Comparison of ENCODE assay signal across 9 mouse cellular contexts in genomic region chr11:3330566-3330965, GRCm38 (mm10). TPM values are rescaled to one million over a fixed set of nuclear protein-coding genes. Genes with fewer than 3 reads are reported as not detected.
DNase-seq lines count a peak whose midpoint lies in the region; ATAC-seq and TF ChIP-seq lines count a peak whose summit lies in the region.
"Had no signal": no experiment of that assay in that cellular context is flagged by ENCODE, and none has a peak within 500 bp of the region (broad histone marks: within the 10 kb centered on the region; RNA-seq: fewer than 3 reads in every experiment).

No protein-coding gene starts in this region.

- 0% methylated on average over 9 of the region's 9 CpGs for WGBS in forebrain, embryonic 16.5 days
- 5% methylated on average over 9 of the region's 9 CpGs for WGBS in liver, postnatal 0 days (ENCODE audit: insufficient replicate concordance)
- WGBS in neural tube, embryonic 13.5 days: 0% methylated on average over 9 of the region's 9 CpGs

- no peaks in the 10 kb centered on the region for H3K79me2 ChIP-seq in CH12.LX (replicated peaks; ENCODE audit: control insufficient read depth, extremely low read depth, insufficient read depth, poor library complexity, severe bottlenecking)

- DNase-seq in CH12.LX (ENCODE audit: extremely low read depth): peak; percentile 66
- peak; percentile 81 for DNase-seq in heart, postnatal 25 days (ENCODE audit: low spot score)
- peak; percentile 80 to 95 for DNase-seq in layer of hippocampus, adult 18-20 months (ENCODE audit: low spot score in 2 of 2)
- peak; percentile 74 for DNase-seq in liver, postnatal 0 days
- DNase-seq in telencephalon, adult 2 months (ENCODE audit: low read depth, low spot score): peak; percentile 92

- no peaks in the 10 kb centered on the region for H3K36me3 ChIP-seq in CH12.LX (replicated peaks in 1 of 2; ENCODE audit: control insufficient read depth in 1 of 2, insufficient read depth in 1 of 2, low read length in 1 of 2)
- H3K36me3 ChIP-seq in forebrain, embryonic 16.5 days (ENCODE audit: control insufficient read depth, insufficient read depth): peaks cover 7% of the 10 kb centered on the region; the same call in 1 of the 2 replicates
- no peaks in the 10 kb centered on the region for H3K36me3 ChIP-seq in liver, postnatal 0 days (replicated peaks; ENCODE audit: insufficient read depth, low read length)
- peaks cover 23% of the 10 kb centered on the region for H3K36me3 ChIP-seq in neural tube, embryonic 13.5 days

- H3K4me3 ChIP-seq in CH12.LX (replicated peaks in 1 of 3; ENCODE audit: low read depth in 2 of 3, low read length in 2 of 3, poor library complexity in 1 of 3): peak overlapping the region; percentile 19 to 45 (median 23)
- H3K4me3 ChIP-seq in forebrain, embryonic 16.5 days (replicated peaks; ENCODE audit: low read length): peak overlapping the region; percentile 59
- H3K4me3 ChIP-seq in liver, postnatal 0 days (ENCODE audit: low read depth, low read length): peak overlapping the region; percentile 52
- H3K4me3 ChIP-seq in neural tube, embryonic 13.5 days: peak overlapping the region; percentile 61
- H3K4me3 ChIP-seq: erythroblast, embryonic 14.5 days had no signal

- TF ChIP-seq EP300 in CH12.LX (IDR thresholded peaks at IDR 0.05; ENCODE audit: low read length): no peak
- no peak for TF ChIP-seq EP300 in liver, postnatal 0 days (IDR thresholded peaks at IDR 0.05; ENCODE audit: low read depth)

- H3K4me2 ChIP-seq in CH12.LX (ENCODE audit: insufficient read depth, low read depth, poor library complexity, severe bottlenecking): peak overlapping the region; percentile 94
- peak overlapping the region; percentile 99 for H3K4me2 ChIP-seq in forebrain, embryonic 16.5 days (ENCODE audit: low read length)
- H3K4me2 ChIP-seq in liver, postnatal 0 days (ENCODE audit: low read depth, low read length): peak overlapping the region; percentile 80
- peak overlapping the region; percentile 100 for H3K4me2 ChIP-seq in neural tube, embryonic 13.5 days

- no peak overlapping the region for H3K9ac ChIP-seq in CH12.LX (ENCODE audit: insufficient read depth, low read depth)
- H3K9ac ChIP-seq in forebrain, embryonic 16.5 days (replicated peaks; ENCODE audit: low read depth, low read length): peak overlapping the region; percentile 70
- peak overlapping the region; percentile 60 for H3K9ac ChIP-seq in liver, postnatal 0 days (replicated peaks)
- H3K9ac ChIP-seq in neural tube, embryonic 13.5 days: peak overlapping the region; percentile 82

- TF ChIP-seq RAD21 in CH12.LX (IDR thresholded peaks at IDR 0.05; ENCODE audit: low read depth, low read length): peak; percentile 37

- H3K4me1 ChIP-seq in CH12.LX (ENCODE audit: control insufficient read depth in 1 of 2, insufficient read depth in 2 of 2): peaks cover 13 to 51% of the 10 kb centered on the region in 2 experiments
- H3K4me1 ChIP-seq in forebrain, embryonic 16.5 days (replicated peaks; ENCODE audit: control insufficient read depth, insufficient read depth, low read length): peaks cover 15% of the 10 kb centered on the region
- peaks cover 39% of the 10 kb centered on the region for H3K4me1 ChIP-seq in liver, postnatal 0 days (ENCODE audit: insufficient read depth)
- peaks cover 40% of the 10 kb centered on the region for H3K4me1 ChIP-seq in neural tube, embryonic 13.5 days (replicated peaks)

- no peak overlapping the region for H3K27ac ChIP-seq in CH12.LX (ENCODE audit: insufficient read depth, low read depth)
- peak overlapping the region; percentile 84 for H3K27ac ChIP-seq in forebrain, embryonic 16.5 days (ENCODE audit: low read length)
- H3K27ac ChIP-seq in liver, postnatal 0 days (ENCODE audit: low read depth): peak overlapping the region; percentile 76
- H3K27ac ChIP-seq in neural tube, embryonic 13.5 days (replicated peaks): peak overlapping the region; percentile 79

- in situ Hi-C loops in CH12.LX (cut with MboI; ENCODE audit: low pct_ligation_motif_present, low pct_unique_long_range_greater_than_20kb, low sequenced_read_pairs): no loop called here

- no peaks in the 10 kb centered on the region for H3K27me3 ChIP-seq in CH12.LX (replicated peaks)
- H3K27me3 ChIP-seq in forebrain, embryonic 16.5 days (replicated peaks; ENCODE audit: control insufficient read depth, insufficient read depth, low read length): no peaks in the 10 kb centered on the region
- H3K27me3 ChIP-seq in liver, postnatal 0 days (ENCODE audit: insufficient read depth, low read length): peaks cover 4% of the 10 kb centered on the region; the same call in 1 of the 2 replicates
- no peaks in the 10 kb centered on the region; the same call in 1 of the 2 replicates for H3K27me3 ChIP-seq in neural tube, embryonic 13.5 days

- intact Hi-C loops in heart, postnatal 25 days (cut with DNase I): loop anchor here (2.0 kb wide), 1 partner anchor 40 kb away; no protein-coding TSS in a partner anchor

- TF ChIP-seq CTCF in CH12.LX (conservative IDR thresholded peaks at IDR 0.05 in 1 of 2, IDR thresholded peaks at IDR 0.05 in 1 of 2; ENCODE audit: low read depth in 2 of 2, low read length in 2 of 2): peak in 1 of 2 experiments; percentile 72; a peak in 2 of 4 replicates
- peak; percentile 54 for TF ChIP-seq CTCF in liver, postnatal 0 days (IDR thresholded peaks at IDR 0.05; ENCODE audit: low read depth)

- TF ChIP-seq POLR2A in CH12.LX (IDR thresholded peaks at IDR 0.05; ENCODE audit: low read depth, low read length): no peak

- dilution Hi-C loops in CH12.LX (cut with MboI; ENCODE audit: extremely low pct_ligation_motif_present, extremely low pct_unique_long_range_greater_than_20kb, low sequenced_read_pairs): no loop called here

- peak; percentile 63; the same call in 1 of the 2 replicates for ATAC-seq in cerebellum, adult (ENCODE audit: insufficient number of reproducible peaks, low FRiP score, low TSS enrichment)
- ATAC-seq in forebrain, embryonic 16.5 days: peak; percentile 36
- 0 out of 2 replicates have a peak, but pooled peaks have one; percentile 2 for ATAC-seq in liver, postnatal 0 days
- peak; percentile 40 for ATAC-seq in neural tube, embryonic 13.5 days (ENCODE audit: low read depth)

- peaks cover 8% of the 10 kb centered on the region for H3K9me3 ChIP-seq in CH12.LX (replicated peaks; ENCODE audit: low read length)
- no peaks in the 10 kb centered on the region for H3K9me3 ChIP-seq in forebrain, embryonic 16.5 days (ENCODE audit: control insufficient read depth, low read length)
- no peaks in the 10 kb centered on the region for H3K9me3 ChIP-seq in liver, postnatal 0 days (ENCODE audit: low read length)
- H3K9me3 ChIP-seq in neural tube, embryonic 13.5 days: no peaks in the 10 kb centered on the region

TF ChIP-seq in CH12.LX, 34 proteins besides CTCF, POLR2A, EP300 and RAD21 (continues in another document):
- TF ChIP-seq POLR2AphosphoS2 (IDR thresholded peaks at IDR 0.05; ENCODE audit: low read depth, low read length): no peak
- peak; percentile 71; the same call in 1 of the 2 replicates for TF ChIP-seq SIN3A (IDR thresholded peaks at IDR 0.05; ENCODE audit: low read length)
- TF ChIP-seq HCFC1 (IDR thresholded peaks at IDR 0.05; ENCODE audit: low read depth, low read length): peak; percentile 42; the same call in 1 of the 2 replicates
- 0 out of 2 replicates have a peak, but pooled peaks have one; percentile 39 for TF ChIP-seq NELFE (IDR thresholded peaks at IDR 0.05; ENCODE audit: low read depth, low read length)
- TF ChIP-seq MAX (IDR thresholded peaks at IDR 0.05; ENCODE audit: low read length): peak; percentile 41; the same call in 1 of the 2 replicates
- TF ChIP-seq UBTF (IDR thresholded peaks at IDR 0.05; ENCODE audit: low read depth, low read length): 0 out of 2 replicates have a peak, but pooled peaks have one; percentile 57
- TF ChIP-seq TBP (conservative IDR thresholded peaks at IDR 0.05; ENCODE audit: low read depth, low read length): no peak
- peak; percentile 72 for TF ChIP-seq IRF4 (IDR thresholded peaks at IDR 0.05; ENCODE audit: low read depth, low read length)
- no peak for TF ChIP-seq ZMIZ1 (IDR thresholded peaks at IDR 0.05; ENCODE audit: low read depth, low read length)
- no peak for TF ChIP-seq RCOR1 (conservative IDR thresholded peaks at IDR 0.05; ENCODE audit: low read depth, low read length)
- peak; percentile 49 for TF ChIP-seq ELF1 (IDR thresholded peaks at IDR 0.05; ENCODE audit: low read depth, low read length)
- TF ChIP-seq TCF12 (IDR thresholded peaks at IDR 0.05; ENCODE audit: low read depth, low read length): 0 out of 2 replicates have a peak, but pooled peaks have one; percentile 13
- TF ChIP-seq SMC3 (IDR thresholded peaks at IDR 0.05; ENCODE audit: low read depth, low read length): peak; percentile 36
- TF ChIP-seq GABPA (IDR thresholded peaks at IDR 0.05; ENCODE audit: insufficient replicate concordance, low read depth, low read length): no peak
- TF ChIP-seq CHD2 (IDR thresholded peaks at IDR 0.05; ENCODE audit: low read length): no peak
- TF ChIP-seq E2F4 (IDR thresholded peaks at IDR 0.05; ENCODE audit: insufficient replicate concordance, low read depth, low read length): no peak
- TF ChIP-seq MXI1 (IDR thresholded peaks at IDR 0.05; ENCODE audit: low read depth, low read length): peak; percentile 20; the same call in 1 of the 2 replicates
- TF ChIP-seq USF2 (conservative IDR thresholded peaks at IDR 0.05; ENCODE audit: low read depth, low read length): no peak
- peak; percentile 34; the same call in 1 of the 2 replicates for TF ChIP-seq BHLHE40 (IDR thresholded peaks at IDR 0.05; ENCODE audit: low read depth, low read length)

RNA-seq across cellular contexts. Expression of gene Pik3ip1, which starts 0.4 kb away (rescaled TPM):
- 1.3 and 2.6 TPM in 2 replicates for total RNA-seq in CH12.LX (2012; rRNA removed)
- total RNA-seq in CH12.LX (2014; rRNA removed): 0.39 and 0.80 TPM in 2 replicates
- 1.3 and 1.9 TPM in 2 replicates for polyA plus RNA-seq in CH12.LX (2012; ENCODE audit: insufficient read length, low read depth)
- polyA plus RNA-seq in forebrain, embryonic 16.5 days (2015; fragmentation: Nextera tagmentation; extraction: Ambion mirVana): 36.1 and 41.8 TPM in 2 replicates
- 10 to 100 TPM; 39.4 to 42.4 TPM for total RNA-seq in heart, postnatal 25 days (2021)
- 10 to 100 TPM; 41.6 to 46.5 TPM for total RNA-seq in layer of hippocampus, adult 18-20 months (2021)
- polyA plus RNA-seq in liver, postnatal 0 days (2015; fragmentation: Nextera tagmentation; extraction: Ambion mirVana): 2.4 and 2.5 TPM in 2 replicates
- polyA plus RNA-seq in neural tube, embryonic 13.5 days (2015; fragmentation: Nextera tagmentation; extraction: Ambion mirVana): 26.5 and 29.7 TPM in 2 replicates

RNA-seq across cellular contexts. Expression of gene Patz1, which starts 41.9 kb away (rescaled TPM):
- total RNA-seq in CH12.LX (2012; rRNA removed) (29.5 and 30.5 TPM in 2 replicates), CH12.LX (2014; rRNA removed) (30.8 and 31.5 TPM in 2 replicates)
- polyA plus RNA-seq in CH12.LX (2012; ENCODE audit: insufficient read length, low read depth): 35.3 and 37.4 TPM in 2 replicates
- polyA plus RNA-seq in forebrain, embryonic 16.5 days (2015; fragmentation: Nextera tagmentation; extraction: Ambion mirVana): 56.6 and 58.2 TPM in 2 replicates
- total RNA-seq in heart, postnatal 25 days (2021): 10 to 100 TPM; 25.6 to 26.4 TPM
- 10 to 100 TPM; 50.6 to 51.5 TPM for total RNA-seq in layer of hippocampus, adult 18-20 months (2021)
- 8.6 and 8.8 TPM in 2 replicates for polyA plus RNA-seq in liver, postnatal 0 days (2015; fragmentation: Nextera tagmentation; extraction: Ambion mirVana)
- polyA plus RNA-seq in neural tube, embryonic 13.5 days (2015; fragmentation: Nextera tagmentation; extraction: Ambion mirVana): 62.2 and 69.6 TPM in 2 replicates

Comparison
In these comparisons a context has a peak if more than half of its experiments do, and no peak if none do; other contexts are left out.
1. ATAC-seq: peak in every context shown above with its lines; median percentile 63 in cerebellum, adult; 40 in neural tube, embryonic 13.5 days; 36 in forebrain, embryonic 16.5 days; 2 in liver, postnatal 0 days.